Comparison of ENCODE assay signal across 27 mouse cellular contexts in genomic region chr4:10789141-10789540, GRCm38 (mm10).
DNase-seq lines count a peak whose midpoint lies in the region; ATAC-seq lines count a peak whose summit lies in the region.
"Had no signal": no experiment of that assay in that cellular context is flagged by ENCODE, and none has a peak within 500 bp of the region (broad histone marks: within the 10 kb centered on the region; RNA-seq: fewer than 3 reads in every experiment).

No protein-coding gene starts in this region.

- H3K4me2 ChIP-seq in heart, embryonic 11.5 days: no peak overlapping the region
- H3K4me2 ChIP-seq: forebrain, embryonic 13.5 days; heart, embryonic 13.5 days; hindbrain, embryonic 14.5 days had no signal

- peaks cover 8% of the 10 kb centered on the region; the same call in 1 of the 2 replicates for H3K4me1 ChIP-seq in heart, embryonic 11.5 days (ENCODE audit: control insufficient read depth, insufficient read depth, low read length)
- H3K4me1 ChIP-seq: forebrain, embryonic 10.5 days; forebrain, embryonic 13.5 days had no signal

- H3K27ac ChIP-seq in heart, embryonic 11.5 days (ENCODE audit: low read depth, low read length): no peak overlapping the region
- H3K27ac ChIP-seq: forebrain, embryonic 10.5 days; forebrain, embryonic 13.5 days; gastrocnemius, adult 2 months; heart, embryonic 13.5 days; hindbrain, embryonic 14.5 days; hindbrain, postnatal 0 days had no signal

- WGBS in heart, embryonic 11.5 days (ENCODE audit: insufficient replicate concordance): 73% methylated on average over 3 of the region's 3 CpGs

- ATAC-seq in heart, embryonic 11.5 days (replicated peaks; ENCODE audit: insufficient number of reproducible peaks, low FRiP score, low TSS enrichment): no peak
- ATAC-seq: forebrain, embryonic 13.5 days; forebrain, embryonic 16.5 days; hindbrain, postnatal 0 days; inflammation-experienced regulatory T-cells, adult 6 months; intestine, embryonic 16.5 days; Patski had no signal

- H3K9ac ChIP-seq in heart, embryonic 11.5 days (ENCODE audit: low read depth, low read length): no peak overlapping the region
- H3K9ac ChIP-seq: forebrain, embryonic 13.5 days; heart, embryonic 13.5 days; hindbrain, embryonic 14.5 days had no signal

- intact Hi-C loops in heart, postnatal 25 days (cut with DNase I): no loop called here

- H3K4me3 ChIP-seq in heart, embryonic 11.5 days (ENCODE audit: low read depth, low read length): no peak overlapping the region
- H3K4me3 ChIP-seq: forebrain, embryonic 10.5 days; forebrain, embryonic 13.5 days; gastrocnemius, adult 2 months; heart, embryonic 13.5 days had no signal

- DNase-seq in heart, adult 11 months: peak; percentile 94
- DNase-seq in heart, postnatal 25 days (ENCODE audit: low spot score): no peak
- peak; percentile 34 for DNase-seq in heart, adult 8-10 months (ENCODE audit: low spot score)
- DNase-seq in ovary, postnatal 36 days (ENCODE audit: low spot score): peak; percentile 19
- no peak for DNase-seq in ovary, postnatal 14 days (ENCODE audit: low spot score)
- peak; percentile 53 for DNase-seq in skeletal muscle tissue, adult 2 months (ENCODE audit: low read depth, low spot score)
- DNase-seq: adrenal gland, postnatal 10 days; adrenal gland, postnatal 36 days; B cell, adult 2 months; cerebellum, adult 11 months; cerebellum, adult 2 months; cerebellum, postnatal 10 days; gastrocnemius, adult 2 months; gastrocnemius, postnatal 25 days; kidney, adult 18-20 months had no signal

- H3K36me3 ChIP-seq in heart, embryonic 11.5 days (ENCODE audit: control insufficient read depth, insufficient read depth, low read length): no peaks in the 10 kb centered on the region
- H3K36me3 ChIP-seq: forebrain, embryonic 10.5 days; G1E; heart, embryonic 13.5 days had no signal

- H3K27me3 ChIP-seq in heart, embryonic 11.5 days (ENCODE audit: control insufficient read depth, insufficient read depth, low read length): no peaks in the 10 kb centered on the region
- H3K27me3 ChIP-seq: CH12.LX; forebrain, embryonic 13.5 days; heart, embryonic 13.5 days; Patski had no signal

- no peaks in the 10 kb centered on the region for H3K9me3 ChIP-seq in heart, embryonic 11.5 days (replicated peaks; ENCODE audit: control insufficient read depth, low read length)
- H3K9me3 ChIP-seq: forebrain, embryonic 10.5 days; forebrain, embryonic 13.5 days; G1E; heart, embryonic 13.5 days had no signal

Comparison
In these comparisons a context has a peak if more than half of its experiments do, and no peak if none do; other contexts are left out.
1. DNase-seq: peak in heart, adult 11 months (single experiment), heart, adult 8-10 months (single experiment), ovary, postnatal 36 days (single experiment) and skeletal muscle tissue, adult 2 months (single experiment); none in heart, postnatal 25 days (single experiment) and ovary, postnatal 14 days (single experiment).